Mouse (Mus musculus) cerebellum, adult (tissue): ENCODE measurements around the gene Snca.

Source experiments
- ATAC-seq: cut with Nextera tagmentation; 2 replicates; pipeline ENCODE4 v1.9.2; 2017; ENCODE audit warnings: mild to moderate bottlenecking, moderate library complexity, mixed read lengths; ENCODE audit not compliant: insufficient number of reproducible peaks, low FRiP score, low TSS enrichment

Snca gene

GRCm38 (mm10) chr6:60829282-60829891 is at the start of gene Snca:
Gene Snca, minus strand, starts transcription at chr6:60829855.
- peak; percentile 26; the same call in 1 of the 2 replicates for ATAC-seq

- no peak for ATAC-seq
Observed at GRCm38 (mm10) chr6:60870126-60870525, 40.5 kb upstream of the Snca start.

GRCm38 (mm10) chr6:60856599-60856998 is 26.9 kb upstream of the Snca start:
- ATAC-seq = no peak

- no peak for ATAC-seq
Observed at GRCm38 (mm10) chr6:60851690-60852089, 22.0 kb upstream of the Snca start.

DNA sequence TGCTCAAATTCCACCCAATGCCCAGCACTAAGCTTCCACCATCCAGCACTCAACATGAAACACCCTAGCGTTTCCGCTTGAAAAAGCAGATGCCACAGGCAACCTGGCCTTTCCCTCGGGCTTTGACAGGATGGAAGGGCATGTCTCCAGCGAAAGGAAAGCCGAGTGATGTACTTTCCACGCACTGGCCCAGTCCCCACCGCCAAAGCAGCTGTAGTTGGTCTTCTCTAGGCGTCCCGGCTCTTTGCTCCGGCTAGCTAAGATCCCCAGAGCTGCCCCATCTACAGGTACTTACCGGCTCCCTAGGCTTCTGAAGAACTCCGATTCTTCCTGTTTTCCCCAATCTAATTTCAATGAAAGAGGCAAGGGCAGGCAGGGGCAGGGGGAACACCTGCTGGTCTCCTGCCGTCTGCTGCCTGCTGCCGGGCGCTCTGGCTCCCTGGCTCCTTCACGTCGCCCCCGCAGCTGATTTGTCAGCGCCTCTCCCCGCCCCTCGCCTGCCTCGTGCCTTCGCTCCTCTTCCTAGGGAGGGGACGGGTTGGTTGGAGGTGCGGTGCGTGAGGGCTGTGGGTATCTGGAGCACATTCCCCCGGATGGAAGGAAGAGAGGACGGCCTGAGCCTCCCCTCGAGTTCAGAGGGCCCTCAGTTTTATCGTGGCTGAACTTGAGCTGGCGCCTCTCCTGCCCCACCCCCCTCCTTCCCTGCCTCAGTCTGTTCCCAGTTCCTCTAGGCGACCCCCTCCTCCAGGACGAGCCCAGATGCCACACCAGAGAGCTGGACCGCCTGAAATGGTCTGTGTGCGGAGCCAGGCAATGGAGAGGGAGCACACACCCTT is 1.0 kb downstream of the Snca start:
- peak; percentile 92 for ATAC-seq

DNA sequence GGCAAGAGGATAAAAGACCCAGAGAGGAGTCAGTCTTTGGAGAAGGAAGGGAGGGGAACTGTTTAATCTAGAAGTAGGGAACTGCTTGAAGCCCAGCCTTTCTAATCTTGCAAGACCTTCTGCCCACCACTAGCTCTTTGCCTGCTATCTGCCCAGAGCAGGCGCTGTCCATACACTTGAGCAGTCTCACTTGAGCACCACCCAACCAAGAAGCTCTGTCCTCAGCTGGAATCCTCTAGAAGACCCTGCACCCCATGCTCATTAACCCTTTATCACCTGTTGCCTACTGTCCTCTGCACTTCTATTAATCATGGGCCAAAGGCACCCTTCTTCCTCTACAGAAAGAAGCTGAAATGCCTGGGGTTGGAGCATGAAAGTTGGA is 1.6 kb downstream of the Snca start:
- 0 out of 2 replicates have a peak, but pooled peaks have one; percentile 3 for ATAC-seq

- no peak for ATAC-seq
Observed at GRCm38 (mm10) chr6:60827290-60827689, 2.4 kb downstream of the Snca start.

DNA sequence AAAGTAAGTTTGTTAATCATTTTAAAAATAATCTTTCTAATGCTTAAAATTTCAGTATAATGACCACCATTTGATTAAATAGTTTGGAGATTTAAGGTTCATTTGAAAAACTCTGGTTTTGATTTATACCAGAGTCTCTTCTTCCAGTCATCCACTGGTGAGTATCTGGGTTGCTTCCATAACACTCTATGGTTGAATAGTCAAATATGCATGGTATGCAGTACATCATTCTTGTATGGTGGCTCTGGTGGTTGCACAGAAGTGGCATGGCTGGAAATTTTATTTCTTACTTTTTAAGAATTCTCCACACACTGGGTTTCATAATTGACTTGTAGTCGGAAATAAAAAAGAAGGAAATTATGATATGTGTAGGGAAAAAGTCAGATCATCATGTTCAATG is 10.4 kb downstream of the Snca start:
- ATAC-seq = no peak

- ATAC-seq = no peak
Observed at GRCm38 (mm10) chr6:60813516-60813915, 16.1 kb downstream of the Snca start.

DNA sequence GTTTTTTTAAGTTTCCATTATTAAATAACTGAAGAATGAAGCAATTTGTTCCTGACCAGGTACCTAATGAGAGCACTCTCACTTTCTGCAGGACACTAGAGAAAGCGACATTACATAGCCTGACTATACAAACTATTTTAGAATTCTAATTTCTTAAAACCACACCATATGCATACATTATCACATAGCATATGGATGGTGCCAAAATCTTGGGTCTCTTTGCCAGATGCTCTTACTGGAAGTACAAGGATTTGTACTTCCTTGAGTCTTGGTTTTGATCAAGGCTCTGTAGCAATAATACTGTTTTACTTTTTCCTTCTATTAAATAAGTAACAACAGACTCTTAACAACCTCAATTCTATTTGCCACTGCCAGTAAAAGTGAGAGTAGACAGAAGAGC is 31.4 kb downstream of the Snca start:
- no peak for ATAC-seq

GRCm38 (mm10) chr6:60793659-60794365 is 35.8 kb downstream of the Snca start:
- ATAC-seq = peak; percentile 89

DNA sequence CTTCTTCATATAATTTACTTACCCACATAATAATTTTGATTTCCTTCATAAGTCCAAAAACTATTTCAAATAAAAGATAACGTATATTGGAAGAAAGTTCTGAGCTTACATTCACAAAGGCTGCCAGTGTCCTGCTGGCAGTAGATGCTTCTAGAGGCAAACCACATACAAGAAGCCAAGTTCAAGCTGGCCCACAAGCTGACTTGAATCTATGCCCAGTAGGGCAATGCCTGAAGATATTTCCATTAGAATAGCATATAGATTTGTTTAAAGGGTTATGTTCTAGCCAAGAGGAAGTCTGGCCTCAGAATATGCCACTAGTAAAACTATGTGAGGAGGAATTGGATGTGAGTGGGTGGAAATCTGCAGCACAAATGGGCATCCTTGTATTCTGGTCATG is 42.7 kb downstream of the Snca start:
- 0 out of 2 replicates have a peak, but pooled peaks have one; percentile 52 for ATAC-seq

DNA sequence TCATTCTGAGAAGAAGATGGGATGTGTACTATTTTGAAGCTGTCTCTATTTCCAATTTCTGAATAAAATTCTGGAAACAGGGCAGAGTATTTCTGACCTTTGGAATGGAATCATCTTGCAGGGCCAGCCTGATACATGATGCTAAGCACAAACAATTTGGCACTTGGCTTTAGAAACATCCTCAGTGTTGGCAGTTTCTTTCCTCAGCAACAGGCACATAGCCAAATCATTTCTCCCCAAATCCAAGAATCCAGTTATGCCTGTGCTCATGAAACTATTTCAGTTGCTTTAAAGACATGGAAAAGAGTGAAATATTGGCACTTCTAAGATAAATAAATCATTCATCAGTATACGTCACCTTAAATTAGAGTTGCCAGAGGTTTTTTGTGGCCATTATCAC is 57.8 kb downstream of the Snca start:
- peak; percentile 61; the same call in 1 of the 2 replicates for ATAC-seq

GRCm38 (mm10) chr6:60765696-60766095 is 64.0 kb downstream of the Snca start:
- ATAC-seq = no peak

DNA sequence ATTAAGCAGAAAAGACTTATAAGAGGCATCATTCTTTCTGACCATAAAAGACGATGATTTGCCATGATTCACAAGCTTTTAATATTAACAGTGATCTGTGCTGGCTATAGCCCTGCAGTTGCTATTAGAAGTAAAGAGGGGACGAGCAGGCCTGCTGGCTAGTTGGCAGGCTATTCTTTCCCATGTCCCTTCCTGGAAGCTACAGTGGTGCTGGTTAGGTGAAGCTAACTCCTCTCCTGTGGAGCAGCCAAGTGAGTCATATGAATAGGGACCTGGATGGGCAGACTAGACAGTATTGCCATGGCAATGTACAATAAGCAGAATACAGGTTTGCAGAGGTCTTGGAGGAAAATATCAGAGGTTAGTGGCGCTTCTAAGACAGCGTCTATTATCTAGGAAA is 66.8 kb downstream of the Snca start:
- ATAC-seq = peak; percentile 90

- no peak for ATAC-seq
Observed at GRCm38 (mm10) chr6:60761710-60762109, 67.9 kb downstream of the Snca start.

DNA sequence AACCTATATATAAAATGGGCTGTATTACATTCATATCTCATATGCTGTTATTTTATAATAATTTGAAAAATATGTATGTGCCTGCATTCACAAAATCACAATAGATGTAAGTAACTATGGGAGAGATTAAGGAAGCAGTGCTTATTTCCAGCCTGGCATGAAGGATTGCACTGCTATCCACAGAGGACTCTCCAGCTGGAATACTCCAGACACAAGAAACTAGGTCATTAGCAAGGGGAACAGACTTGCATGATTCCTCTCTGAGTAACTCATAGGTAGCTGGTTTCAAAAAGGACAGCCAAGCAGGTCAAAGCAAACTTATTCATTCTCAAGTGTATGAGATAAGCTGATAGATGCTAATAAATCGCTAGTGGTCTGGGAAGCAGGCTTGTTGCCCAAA is 74.7 kb downstream of the Snca start:
- peak; percentile 78; the same call in 1 of the 2 replicates for ATAC-seq

- no peak for ATAC-seq
Observed at GRCm38 (mm10) chr6:60745965-60746364, 83.7 kb downstream of the Snca start.

- no peak for ATAC-seq
Observed at GRCm38 (mm10) chr6:60741427-60742071, 88.1 kb downstream of the Snca start.

GRCm38 (mm10) chr6:60739776-60740175 is 89.9 kb downstream of the Snca start:
- no peak for ATAC-seq

DNA sequence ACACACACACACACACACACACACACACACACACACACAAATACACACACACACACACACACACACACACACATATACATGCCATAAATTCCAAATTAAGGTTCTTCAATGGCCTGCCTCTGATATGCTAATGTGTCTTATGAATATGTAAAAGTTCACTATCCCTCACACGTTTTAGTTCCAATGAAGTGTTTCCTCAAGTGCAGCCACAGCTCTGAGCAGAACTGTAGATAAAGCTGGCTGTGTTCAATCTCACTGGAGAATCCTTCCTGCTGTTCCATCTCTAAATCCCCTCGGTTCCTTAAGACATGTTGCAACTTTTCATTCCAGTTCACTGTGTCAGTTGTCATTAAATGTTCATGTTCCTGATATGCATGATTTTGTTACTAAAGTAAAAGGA is 98.5 kb downstream of the Snca start:
- no peak for ATAC-seq
